Mouse (Mus musculus) left cerebral cortex, postnatal 10 days (tissue): ENCODE data around the gene Lgals3. TPM values are rescaled to one million over a fixed set of nuclear protein-coding genes. Genes with fewer than 3 reads are reported as not detected.
"Not testable (repeated sequence)": the region's sequence is repeated elsewhere in the genome, so short reads cannot be mapped to it uniquely, and the experiment has no call there.

ENCODE experiments used
- DNase-seq, 2 experiments: peaks; one replicate each; pipeline ENCODE4 v3.0.0; 2021 to 2022; ENCODE audit warnings: low spot score in 2 of 2, mixed read lengths in 1 of 2; ENCODE audit errors: extremely low spot score in 1 of 2
- intact Hi-C: fragments of 180-260 bp; cut with DNase I; formaldehyde crosslinking; loops from one replicate; pipeline ENCODE4 v1.15.1; 2025
- total RNA-seq, 2 experiments: library from RNA; stranded (reverse); gene quantifications; 2 replicates each; pipeline ENCODE4 v1.2.3; 2021

Gene Lgals3
- 1 to 10 TPM in 1 of 2 experiments, under 1 TPM in 1; 0.55 to 1.7 TPM for total RNA-seq

DNA sequence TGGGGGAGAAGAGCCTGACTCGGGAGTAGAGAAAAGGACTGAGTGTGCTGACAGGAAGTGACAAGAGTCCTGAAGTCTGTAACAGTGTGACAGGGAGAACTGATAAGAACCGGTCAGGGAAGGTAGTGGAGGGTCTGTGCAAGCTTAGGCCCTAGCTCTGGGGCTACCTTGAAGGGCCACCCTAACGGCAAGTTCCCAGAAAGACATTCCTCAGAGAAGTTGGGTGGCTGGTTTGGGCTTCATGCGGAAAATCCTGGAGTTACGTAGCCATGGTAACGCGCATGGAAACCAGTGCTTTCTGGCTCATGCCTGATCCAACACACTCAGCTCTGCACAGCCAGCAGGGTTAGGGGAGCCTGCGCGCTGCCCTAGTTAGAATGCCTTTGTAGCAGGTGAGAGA lies at the start of gene Lgals3:
Lgals3 (plus strand) TSS at position 291 of the 400 bp plus-strand sequence.
- intact Hi-C loops: no loop called here
- DNase-seq: peak; percentile 59 to 65

DNA sequence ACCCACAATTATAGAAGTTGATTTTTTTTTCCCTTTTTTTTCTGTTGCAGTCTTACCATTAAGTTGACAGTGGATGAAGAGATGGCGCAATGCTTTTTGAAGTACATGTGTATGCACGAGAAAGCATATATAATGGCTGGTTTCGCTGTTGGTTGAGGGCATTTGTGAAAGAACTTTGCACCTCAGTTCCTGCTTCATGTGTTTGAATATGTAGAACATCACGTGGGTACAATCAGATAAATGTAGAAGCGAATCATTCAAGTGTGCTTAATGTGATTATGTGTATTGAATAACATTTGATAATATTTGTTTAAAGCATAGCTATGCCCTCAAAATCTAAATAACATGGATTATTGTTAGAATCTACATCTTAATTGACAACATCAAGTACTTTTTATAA lies 48.2 kb upstream of the Lgals3 start:
- intact Hi-C loops: no loop called here
- no peak for DNase-seq

DNA sequence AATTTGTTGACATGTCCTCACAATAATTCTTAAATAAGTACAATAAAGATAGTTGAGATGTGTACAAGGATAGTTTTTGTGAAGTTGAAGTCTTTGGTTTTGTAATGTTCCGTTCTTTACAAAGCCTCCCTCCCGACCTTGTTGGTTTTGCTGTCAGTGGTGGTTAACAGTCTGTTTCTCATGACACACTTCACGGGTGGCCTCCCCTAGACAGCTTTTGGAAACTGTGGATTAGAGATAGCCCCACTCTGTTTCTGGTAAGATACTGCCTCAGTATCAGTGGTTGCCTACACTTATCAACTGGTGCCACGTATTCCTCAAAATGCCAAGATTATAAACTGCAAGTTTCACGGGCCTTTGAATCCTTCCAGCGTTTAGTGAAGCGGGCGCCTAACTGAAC lies 46.0 kb upstream of the Lgals3 start:
- intact Hi-C loops: not testable (repeated sequence)

DNA sequence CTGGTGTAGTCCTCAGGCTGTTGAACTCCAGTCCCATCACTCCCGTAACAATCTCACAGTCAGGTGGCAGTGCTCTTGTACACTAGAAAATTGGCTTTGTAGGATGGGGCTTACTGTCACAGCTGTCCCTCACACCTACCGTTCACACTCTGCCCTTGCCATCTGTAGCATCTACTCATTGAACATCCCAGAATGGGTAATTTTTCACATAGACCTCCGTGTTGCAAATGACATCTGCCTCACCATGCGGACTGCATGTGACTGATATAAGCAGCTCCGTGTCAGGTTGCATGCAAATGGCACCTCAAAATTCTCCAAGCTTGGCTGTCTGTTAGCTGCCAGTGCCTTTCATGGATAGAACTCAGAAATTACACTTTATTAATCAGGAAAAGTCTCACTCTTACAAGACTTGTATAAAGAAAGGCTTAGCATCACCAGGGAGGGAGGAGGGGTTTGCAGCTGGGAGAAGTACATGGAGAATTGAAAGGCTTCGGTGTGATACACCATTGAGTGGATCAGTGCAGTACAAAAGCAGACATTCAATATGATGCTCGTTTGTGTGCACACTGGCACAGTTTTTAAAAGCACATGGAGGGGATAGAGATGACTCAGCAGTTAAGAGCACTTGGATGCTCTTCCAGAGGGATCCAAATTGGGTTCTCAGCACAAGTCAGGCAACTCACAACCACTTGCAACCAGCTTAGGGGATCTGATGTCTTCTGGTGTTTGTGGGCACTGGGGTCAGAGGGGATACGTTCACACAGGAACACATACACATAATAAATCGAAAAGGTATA lies 41.4 kb upstream of the Lgals3 start:
- no peak for DNase-seq
- intact Hi-C loops: no loop called here

More for the DNA sequence above, 46.0 kb upstream of the Lgals3 start:
- not testable (repeated sequence) for DNase-seq

DNA sequence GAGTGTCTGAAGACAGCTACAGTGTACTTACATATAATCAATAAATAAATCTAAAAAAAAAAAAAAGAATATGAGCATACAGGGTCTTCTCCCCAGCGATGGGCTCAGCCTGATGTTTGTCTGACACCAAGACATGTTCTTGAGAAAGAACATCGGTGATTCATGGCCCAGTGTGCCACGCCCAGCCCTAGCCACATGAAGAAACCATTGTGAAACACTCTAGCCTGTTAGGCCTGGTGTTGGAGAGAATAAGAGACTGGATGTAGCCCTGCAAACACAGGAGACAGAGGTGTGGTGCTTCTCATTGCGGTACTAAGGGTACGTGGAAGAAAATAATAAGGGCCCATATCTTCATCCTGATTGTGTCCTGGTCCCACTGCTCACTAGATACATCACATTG lies 40.2 kb upstream of the Lgals3 start:
- DNase-seq: no peak
- intact Hi-C loops: no loop called here

DNA sequence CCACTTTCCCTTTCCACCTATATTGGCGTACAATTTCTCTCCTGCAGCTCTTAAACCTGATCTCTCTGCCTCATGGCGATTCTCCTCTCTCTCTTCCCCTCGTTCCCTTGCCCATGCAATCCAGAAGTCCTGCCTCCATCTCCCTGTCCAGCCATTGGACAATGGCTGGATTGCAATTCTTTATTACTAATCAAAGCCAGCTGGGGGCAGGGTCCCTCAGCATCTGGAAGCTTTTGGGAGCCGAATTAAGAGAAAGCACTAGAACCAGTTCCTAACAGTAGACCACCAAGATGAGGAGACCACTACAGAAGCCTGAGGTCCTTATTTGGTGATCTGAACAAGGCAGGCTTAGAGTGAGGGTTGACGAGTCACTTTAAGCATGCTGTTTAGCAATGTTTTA lies 35.6 kb upstream of the Lgals3 start:
- DNase-seq: no peak
- intact Hi-C loops: loop anchor here (10.0 kb wide), 1 partner anchor 203 kb away; no protein-coding TSS in a partner anchor

DNA sequence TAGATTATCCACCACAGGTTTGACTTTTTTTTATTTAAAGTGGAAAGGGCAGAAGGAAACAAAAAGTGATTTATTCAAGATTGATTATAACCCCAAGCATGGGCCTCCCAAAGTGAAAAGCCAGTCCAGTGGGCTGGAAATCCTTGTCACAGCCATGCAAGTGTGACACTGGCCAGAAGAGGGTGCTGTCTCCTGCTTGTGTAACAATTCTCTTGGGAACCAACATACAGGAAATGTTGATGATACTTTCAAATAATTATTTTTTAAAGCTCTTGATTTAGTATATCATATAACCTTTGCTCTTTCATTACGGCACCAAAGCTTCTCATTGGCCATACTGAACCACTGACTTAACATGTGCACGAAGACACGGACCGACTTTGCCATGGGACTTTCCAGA lies 32.7 kb upstream of the Lgals3 start:
- DNase-seq: peak; percentile 53 to 66
- intact Hi-C loops: loop anchor here (2.0 to 10.0 kb wide), 2 partner anchors 60 to 200 kb away; no protein-coding TSS in a partner anchor

DNA sequence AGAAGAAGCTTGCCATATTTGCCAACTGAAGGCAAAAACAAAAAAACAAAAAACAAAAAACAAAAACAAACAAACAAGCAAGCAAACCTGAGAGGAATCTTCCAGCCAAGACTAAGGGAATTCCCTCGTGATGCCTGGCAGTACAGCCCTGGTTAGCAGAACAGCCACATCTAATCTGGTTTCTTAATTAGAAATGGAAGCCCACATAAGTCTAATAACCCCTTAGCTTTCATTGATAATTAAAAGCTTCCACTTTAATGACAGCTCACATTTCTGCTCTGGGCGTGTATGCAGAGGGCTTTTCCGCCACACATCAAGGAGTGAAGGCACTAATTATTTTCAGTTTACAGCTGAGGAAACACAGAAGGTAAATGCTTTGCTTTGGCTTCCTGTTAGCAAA lies 32.3 kb upstream of the Lgals3 start:
- no peak for DNase-seq
- intact Hi-C loops: loop anchor here (2.0 to 10.0 kb wide), 2 partner anchors 60 to 200 kb away; no protein-coding TSS in a partner anchor

DNA sequence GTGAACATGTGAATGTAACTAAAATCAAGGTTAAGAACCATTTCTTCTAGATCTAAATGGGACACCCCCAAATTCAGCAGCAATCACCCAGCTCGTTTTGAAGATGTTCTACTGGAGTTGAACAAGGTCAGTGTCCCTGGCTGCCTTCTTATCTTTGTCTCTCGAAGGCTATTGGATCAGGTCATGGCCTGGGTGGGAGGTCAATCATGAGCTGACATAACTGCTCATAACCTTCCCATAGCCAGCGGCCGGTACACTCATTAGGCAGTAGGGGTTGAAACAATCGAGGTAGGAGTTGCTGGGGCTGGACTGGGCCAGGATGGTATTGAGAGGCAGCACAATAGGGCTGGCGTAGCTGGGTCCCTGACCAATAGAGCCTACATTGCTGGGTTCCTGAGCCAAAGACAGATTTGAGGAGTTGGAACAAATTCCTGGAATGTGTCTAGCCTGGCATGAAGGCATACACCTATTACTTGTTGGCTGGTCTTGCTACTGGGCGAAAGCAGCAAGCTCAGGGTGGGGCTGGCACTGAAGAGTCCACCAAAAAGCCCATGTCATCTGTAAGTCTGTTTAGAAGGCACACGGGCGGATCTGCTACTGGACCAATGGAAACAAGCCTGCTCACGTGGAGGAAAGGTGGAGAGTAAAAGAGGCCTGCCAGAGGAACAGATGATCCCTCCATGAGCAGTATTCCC lies 27.2 kb upstream of the Lgals3 start:
- DNase-seq: no peak
- intact Hi-C loops: no loop called here

DNA sequence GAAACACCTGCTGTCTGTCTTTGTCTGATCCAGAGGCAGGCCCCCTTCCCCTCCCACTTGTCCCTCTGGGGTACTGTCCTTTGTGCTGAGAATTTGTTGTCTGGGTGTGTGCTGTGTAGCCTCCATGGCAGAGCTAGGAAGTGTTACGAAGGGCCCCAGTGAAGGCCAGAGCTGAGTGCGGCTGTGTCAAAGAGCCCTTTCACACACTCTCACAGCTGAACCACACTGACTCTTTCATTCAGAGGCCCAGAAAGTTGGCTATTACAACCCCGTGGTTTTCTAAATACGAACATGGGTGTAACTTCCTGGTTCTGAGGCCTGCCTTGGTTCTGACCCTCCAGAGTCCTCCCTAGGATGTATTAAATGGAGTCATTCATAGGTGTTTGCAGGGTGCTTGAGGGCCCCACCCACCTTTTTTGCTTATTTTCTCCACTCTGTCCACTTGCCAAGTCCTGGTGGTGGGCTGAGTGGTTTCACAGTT lies 25.7 kb upstream of the Lgals3 start:
- peak in 1 of 2 experiments; percentile 25 for DNase-seq
- intact Hi-C loops: no loop called here

DNA sequence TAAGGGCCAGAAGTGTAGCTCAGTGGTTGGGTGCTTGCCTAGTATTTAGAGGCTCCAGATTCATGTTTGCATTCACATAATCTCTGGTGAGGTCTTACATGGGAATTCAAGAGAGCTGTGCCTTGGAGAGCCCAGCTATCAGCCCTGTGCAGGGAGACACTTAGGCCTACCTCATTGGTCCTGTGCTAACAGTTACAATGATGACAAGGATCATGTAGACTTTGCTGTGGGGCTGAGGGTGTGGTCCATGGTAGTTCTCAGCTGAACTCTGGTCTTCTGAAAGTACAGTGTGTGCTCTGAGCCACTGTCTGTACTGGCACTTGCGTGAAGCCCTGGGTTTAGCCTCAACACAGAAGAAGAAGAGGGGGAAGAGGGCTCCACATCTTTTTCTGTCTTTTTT lies 20.8 kb upstream of the Lgals3 start:
- intact Hi-C loops: no loop called here
- no peak for DNase-seq

DNA sequence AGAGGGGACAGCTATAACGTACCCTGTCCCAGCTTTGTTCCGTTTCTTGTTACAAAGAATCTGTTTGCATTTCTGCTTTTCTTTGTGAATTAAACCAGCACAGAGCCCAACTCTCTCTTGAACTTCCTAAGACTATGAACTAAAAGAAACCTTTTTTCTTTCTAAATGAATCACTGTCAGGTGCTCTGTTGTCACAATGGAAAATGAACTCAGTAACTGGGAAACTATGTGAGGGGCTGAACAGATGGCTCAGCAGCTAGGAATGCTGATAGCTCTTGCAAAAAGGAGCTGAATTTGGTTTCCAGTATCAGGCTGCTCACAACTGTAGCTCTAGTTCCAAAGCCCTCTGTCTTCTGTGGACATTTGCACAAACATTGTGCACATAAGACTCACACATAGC lies 16.6 kb upstream of the Lgals3 start:
- intact Hi-C loops: no loop called here

DNA sequence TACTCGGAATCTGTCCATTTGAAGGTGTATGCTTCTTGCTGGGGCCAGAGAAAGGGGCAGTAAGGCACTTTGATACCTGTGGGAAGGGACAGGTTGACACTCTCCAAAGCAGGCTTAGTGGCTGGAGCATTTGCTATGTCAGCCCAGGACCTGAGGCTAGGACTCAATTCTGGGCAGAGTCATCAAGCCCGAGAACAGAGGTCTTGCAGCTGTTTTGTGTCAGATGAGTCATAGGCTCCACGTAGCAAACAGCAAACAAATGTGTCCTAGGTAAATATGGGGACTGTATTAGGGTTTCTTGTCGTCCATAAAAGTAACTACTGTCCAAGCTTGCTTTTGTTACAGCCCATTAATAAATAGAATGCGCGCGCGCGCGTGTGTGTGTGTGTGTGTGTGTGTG lies 15.3 kb upstream of the Lgals3 start:
- no peak for DNase-seq
- intact Hi-C loops: no loop called here

More for the DNA sequence above, 16.6 kb upstream of the Lgals3 start:
- no peak for DNase-seq

DNA sequence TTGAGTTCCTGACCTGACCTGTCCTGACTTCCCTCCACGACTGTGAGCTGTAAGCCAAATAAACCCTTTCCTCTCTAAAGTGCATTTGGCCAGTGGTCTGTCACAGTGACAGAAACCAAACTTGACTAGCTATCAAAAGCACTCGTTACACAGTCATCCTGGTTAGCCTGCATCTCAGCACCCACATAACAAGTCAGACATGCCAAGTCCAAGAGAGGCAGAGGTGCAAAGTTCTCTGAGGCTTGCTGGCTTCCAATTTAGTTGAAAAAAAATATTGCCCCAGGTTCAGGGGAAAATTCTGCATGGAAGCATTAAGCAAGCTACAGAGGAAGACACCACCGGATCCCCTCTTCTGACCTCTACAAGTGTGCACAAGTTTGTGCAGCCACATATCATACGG lies 14.3 kb upstream of the Lgals3 start:
- DNase-seq: no peak
- intact Hi-C loops: no loop called here

DNA sequence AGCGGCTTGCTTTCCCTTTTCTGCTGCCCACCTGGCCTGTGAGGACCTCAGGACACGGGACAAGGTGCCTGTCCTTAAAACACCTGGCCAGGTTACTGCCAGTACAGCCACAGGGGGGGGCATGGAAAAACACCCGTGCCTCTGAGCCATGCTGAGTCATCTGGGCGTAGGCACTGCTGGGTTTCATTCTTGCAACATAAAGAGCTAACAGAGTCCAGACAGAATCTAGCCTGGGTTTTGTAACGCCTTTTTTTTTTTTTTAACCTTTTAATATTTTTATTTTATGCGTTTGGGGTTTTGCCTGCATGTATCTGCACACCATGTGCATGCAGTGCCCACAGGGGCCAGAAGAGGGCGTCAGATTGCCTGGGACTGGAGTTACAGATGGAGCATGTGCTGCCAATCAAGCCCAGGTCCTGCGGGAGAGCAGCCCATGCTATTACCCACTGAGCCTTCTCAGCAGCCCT lies 13.4 kb upstream of the Lgals3 start:
- intact Hi-C loops: no loop called here
- DNase-seq: peak in 1 of 2 experiments; percentile 42

DNA sequence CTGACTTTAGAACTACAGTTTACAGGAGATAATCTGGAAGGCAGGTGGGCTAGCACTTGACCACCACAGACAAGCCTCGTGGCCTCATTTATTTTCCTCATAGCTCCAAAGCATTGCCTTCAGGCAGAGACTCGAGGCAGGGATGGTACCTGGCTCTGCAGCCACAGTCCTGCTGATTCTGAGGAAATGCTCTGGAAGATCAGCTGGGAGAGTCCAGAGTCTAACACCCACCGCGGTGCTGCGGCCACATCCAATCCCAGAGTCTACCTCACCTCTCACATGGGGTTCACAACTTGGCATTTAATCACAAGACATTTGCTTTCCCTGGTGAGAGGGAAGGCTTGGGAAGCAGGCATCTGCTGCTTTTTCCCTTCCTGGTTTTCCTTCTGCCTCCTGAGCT lies 12.6 kb upstream of the Lgals3 start:
- no peak for DNase-seq
- intact Hi-C loops: no loop called here

DNA sequence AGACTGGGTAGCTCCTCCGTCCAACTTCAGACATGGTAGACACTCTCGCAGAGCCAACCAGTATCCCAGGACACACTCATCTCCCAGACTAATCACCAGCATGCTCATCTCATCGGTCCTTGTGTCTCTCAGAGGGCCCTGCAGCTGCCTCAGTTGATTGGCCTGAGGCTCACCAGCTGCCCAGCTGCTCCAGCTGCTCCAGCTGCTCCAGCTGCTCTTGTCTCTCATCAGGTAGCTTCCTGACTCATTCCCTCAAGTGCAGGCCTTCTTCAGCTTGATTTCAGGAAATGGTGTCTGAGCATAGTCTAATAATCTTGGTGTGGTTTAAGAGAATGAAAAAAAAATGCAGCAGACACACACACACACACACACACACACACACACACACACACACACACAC lies 10.9 kb upstream of the Lgals3 start:
- DNase-seq: no peak
- intact Hi-C loops: no loop called here

DNA sequence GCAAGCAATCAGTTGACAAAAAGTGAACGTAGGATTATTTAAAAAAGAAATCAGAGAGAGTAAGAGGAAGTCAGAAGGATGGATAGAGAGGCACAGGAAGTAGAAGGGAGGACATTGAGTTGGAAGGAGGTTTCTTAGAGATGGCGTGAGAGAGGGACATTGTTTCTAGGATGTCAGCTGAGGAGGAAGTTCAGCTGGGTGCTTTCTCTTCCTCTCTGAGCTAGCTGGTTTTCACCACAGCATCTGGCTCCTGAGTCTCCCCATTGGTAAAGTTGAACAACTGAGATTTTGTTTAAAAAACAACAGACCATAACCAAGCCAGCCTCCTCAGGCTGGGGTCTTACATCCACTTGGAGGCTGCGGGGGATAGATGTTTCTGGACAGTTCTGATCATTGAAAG lies 7.9 kb upstream of the Lgals3 start:
- intact Hi-C loops: no loop called here
- no peak for DNase-seq

DNA sequence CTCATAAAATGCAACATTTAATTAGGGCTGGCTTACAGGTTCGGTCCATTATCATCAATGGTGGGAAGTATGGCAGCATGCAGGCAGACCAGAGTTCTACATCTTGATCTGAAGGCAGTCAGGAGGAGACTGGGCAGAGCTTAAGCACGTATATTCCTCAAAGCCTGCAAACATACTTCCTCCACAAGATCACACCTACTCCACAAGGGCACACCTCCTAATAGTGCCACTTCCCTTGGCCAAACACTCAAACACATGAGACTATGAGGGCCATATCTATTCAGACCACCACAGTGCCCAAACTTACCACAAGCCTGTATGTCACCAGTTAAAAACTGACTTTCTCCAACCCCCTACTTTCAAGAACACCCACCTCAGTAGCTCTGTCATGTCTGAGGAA lies 6.1 kb upstream of the Lgals3 start:
- no peak for DNase-seq
- intact Hi-C loops: no loop called here

DNA sequence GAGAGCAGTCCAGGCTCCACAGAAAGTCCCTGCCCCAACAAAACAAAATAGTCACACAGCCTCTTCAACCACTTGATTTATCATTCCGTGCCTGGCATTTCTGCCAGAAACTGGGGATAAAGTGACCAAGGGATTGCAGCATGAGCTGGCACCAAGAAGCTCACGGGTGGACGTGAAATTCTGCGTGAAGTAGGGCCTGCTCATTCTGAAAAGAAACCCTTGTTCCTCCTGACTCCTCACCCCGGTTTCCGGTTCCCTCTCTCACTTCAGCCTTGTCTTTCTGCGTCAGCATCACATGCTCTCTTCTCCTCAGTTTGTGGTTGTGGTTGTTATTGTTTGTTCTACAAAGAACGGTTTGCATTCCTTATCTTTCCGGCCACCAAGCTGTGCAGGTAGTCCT lies 5.7 kb upstream of the Lgals3 start:
- intact Hi-C loops: no loop called here
- DNase-seq: no peak
